Mouse (Mus musculus) kidney, postnatal 0 days (tissue): ENCODE data around the gene Mb. TPM values are rescaled to one million over a fixed set of nuclear protein-coding genes. Genes with fewer than 3 reads are reported as not detected.

ENCODE experiments used
- ATAC-seq: fragments of 200-750 bp; cut with Nextera tagmentation; replicated peaks from 2 replicates; pipeline ENCODE4 v1.8.0; 2017; ENCODE audit warnings: low read depth, moderate number of reproducible peaks, moderate TSS enrichment, moderate library complexity; ENCODE audit not compliant: low FRiP score
- DNase-seq: peaks from one replicate; pipeline ENCODE4 v3.0.0-alpha.2; 2016; ENCODE audit warnings: low spot score
- H3K27ac ChIP-seq: fragments of 300-500 bp; sonication (generic); 2 replicates; pipeline ENCODE4 v1.5.1; 2014; ENCODE audit warnings: mild to moderate bottlenecking
- H3K27me3 ChIP-seq: fragments of 300-500 bp; sonication (generic); 2 replicates; pipeline ENCODE4 v1.6.1; 2014; ENCODE audit warnings: low read length, mixed read lengths; ENCODE audit not compliant: insufficient read depth
- H3K36me3 ChIP-seq: fragments of 300-500 bp; sonication (generic); 2 replicates; pipeline ENCODE4 v1.6.1; 2014; ENCODE audit warnings: low read length, mixed read lengths; ENCODE audit not compliant: insufficient read depth
- H3K4me1 ChIP-seq: fragments of 300-500 bp; sonication (generic); replicated peaks from 2 replicates; pipeline ENCODE4 v1.6.1; 2014; ENCODE audit warnings: antibody characterized with exemption, low read length, mixed read lengths; ENCODE audit not compliant: insufficient read depth
- H3K4me2 ChIP-seq: fragments of 300-500 bp; sonication (generic); 2 replicates; pipeline ENCODE4 v1.6.1; 2014; ENCODE audit warnings: mild to moderate bottlenecking, low read length, moderate library complexity, mixed read lengths
- H3K4me3 ChIP-seq: fragments of 300-500 bp; sonication (generic); replicated peaks from 2 replicates; pipeline ENCODE4 v1.5.1; 2014; ENCODE audit warnings: low read depth, low read length
- H3K9ac ChIP-seq: fragments of 300-500 bp; sonication (generic); 2 replicates; pipeline ENCODE4 v1.6.1; 2014; ENCODE audit warnings: low read depth, low read length
- H3K9me3 ChIP-seq: fragments of 300-500 bp; sonication (generic); replicated peaks from 2 replicates; pipeline ENCODE4 v1.6.1; 2016; ENCODE audit warnings: low read length, inconsistent platforms, mixed read lengths
- CTCF ChIP-seq: IDR thresholded peaks from 2 replicates; pipeline ENCODE4 v1.5.1; 2016; ENCODE audit warnings: antibody characterized with exemption, low read depth, mild to moderate bottlenecking, moderate library complexity
- WGBS: fragments of 180-500 bp; shearing (Covaris S2); extraction: QIAGEN DNeasy Blood & Tissue Kit; methylation state at CpG from one replicate; pipeline ENCODE4 v1.1.7; 2014; 5-methylcytosine and 5-hydroxymethylcytosine counted together
- polyA plus RNA-seq: library from polyadenylated mRNA; unstranded; fragments of >200 nt; fragmentation: Nextera tagmentation; extraction: Ambion mirVana; gene quantifications from 2 replicates; pipeline ENCODE4 v1.2.1, GENCODE M21; 2015

Gene Mb
- polyA plus RNA-seq, 1 experiment from 2014 or later: 0.76 TPM

DNA sequence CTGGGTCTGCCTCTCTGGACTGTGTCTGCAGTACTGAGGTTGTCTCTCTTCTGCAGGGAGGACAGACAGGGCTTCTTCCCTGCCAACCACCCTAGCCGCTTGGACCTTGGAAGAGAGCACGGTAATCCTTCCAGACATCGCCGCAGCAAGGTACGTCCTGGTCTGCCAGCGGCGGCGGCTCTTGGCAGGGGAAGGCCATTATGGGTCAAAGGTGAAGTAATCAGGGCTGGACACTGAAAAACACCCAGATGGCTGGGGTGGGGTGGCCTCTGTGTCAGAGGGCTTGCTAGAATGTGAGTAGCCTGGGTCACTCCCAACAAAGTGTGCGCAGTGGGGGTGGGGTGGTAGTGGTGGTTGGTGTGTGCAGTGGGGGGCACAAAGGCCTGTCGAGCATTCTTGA, 4.9 kb downstream of the Mb start:
- DNase-seq (no peak), ATAC-seq (no peak)
- Histone ChIP-seq H3K27me3 (no peaks in the 10 kb centered on the region), H3K4me3 (no peak overlapping the region), H3K9me3 (no peaks in the 10 kb centered on the region), H3K9ac (no peak overlapping the region), H3K4me2 (no peak overlapping the region), H3K27ac (no peak overlapping the region), H3K4me1 (no peaks in the 10 kb centered on the region), H3K36me3 (no peaks in the 10 kb centered on the region)
- WGBS: 56% methylated on average over 10 of the region's 10 CpGs
- no peak for TF ChIP-seq CTCF

DNA sequence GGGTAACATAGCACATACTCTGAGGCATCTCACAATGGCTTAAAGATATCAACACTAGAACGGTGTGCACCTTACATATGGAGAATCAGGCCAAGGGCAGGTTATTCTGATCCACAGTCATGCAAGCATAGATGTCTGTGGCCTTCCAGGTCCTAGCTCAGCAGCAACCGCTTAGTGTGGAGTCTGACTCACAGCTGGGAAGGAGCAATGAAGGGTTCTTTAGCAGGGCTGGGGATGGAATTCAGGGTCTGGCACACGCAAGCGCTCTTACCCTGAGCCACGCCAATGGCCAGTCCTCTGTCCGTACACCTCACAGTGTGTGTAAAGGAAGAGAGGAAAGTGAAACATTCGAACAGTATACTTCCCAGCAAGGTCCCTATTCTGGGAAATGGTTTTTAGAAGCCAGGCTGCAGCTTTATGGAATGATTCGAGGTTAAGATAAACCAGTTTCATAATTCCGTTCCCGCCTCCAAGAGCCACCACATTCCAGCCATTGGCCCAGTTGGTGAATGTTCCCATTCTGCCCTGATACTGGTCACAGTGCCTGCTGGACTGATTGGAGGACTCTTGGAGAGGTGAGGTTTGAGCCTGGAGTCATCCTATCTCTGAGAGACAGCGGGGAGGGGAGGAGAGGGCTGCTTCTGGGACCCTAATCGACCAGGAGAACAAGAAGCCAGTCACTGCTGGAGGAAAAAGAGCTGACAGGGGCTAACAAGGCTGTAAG, 5.7 kb downstream of the Mb start, which contains the start of gene Apol6:
Gene Apol6, plus strand, starts transcription at position 133 of the 724 bp plus-strand sequence.
- no peak for ATAC-seq
- Histone ChIP-seq H3K27ac (no peak within 1 kb of the TSS), H3K9ac (no peak within 1 kb of the TSS), H3K36me3 (no peaks in the 10 kb centered on the region), H3K9me3 (no peaks in the 10 kb centered on the region), H3K27me3 (no peaks in the 10 kb centered on the region), H3K4me3 (no peak within 1 kb of the TSS), H3K4me1 (0 out of 2 replicates have a peak, but pooled peaks cover 3% of the 10 kb centered on the region), H3K4me2 (no peak within 1 kb of the TSS)
- TF ChIP-seq CTCF: no peak
- DNase-seq: no peak
- 81% methylated on average over 12 of the region's 12 CpGs for WGBS

DNA sequence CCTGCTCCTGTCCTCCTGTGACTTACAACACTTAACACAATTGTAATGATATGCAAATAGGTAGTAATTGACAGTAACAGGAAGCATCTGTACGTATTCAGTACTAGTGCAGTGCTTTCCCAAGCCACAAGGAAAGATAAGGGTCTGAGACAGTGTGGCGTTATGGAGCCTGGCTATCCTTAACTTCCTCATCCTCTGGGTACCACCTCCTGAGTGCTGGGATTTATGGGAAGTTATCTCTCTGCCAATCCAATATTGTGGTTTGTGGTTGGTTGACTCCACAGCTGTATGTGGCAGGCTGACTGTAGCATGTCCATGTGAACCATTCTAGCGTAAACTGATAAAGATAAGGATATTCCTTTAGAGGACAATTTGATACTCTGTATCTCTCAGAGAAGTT, 9.7 kb downstream of the Mb start:
- Histone ChIP-seq H3K36me3 (no peaks in the 10 kb centered on the region), H3K27me3 (no peaks in the 10 kb centered on the region), H3K4me2 (no peak overlapping the region), H3K9ac (no peak overlapping the region), H3K4me1 (peaks cover 22% of the 10 kb centered on the region), H3K9me3 (no peaks in the 10 kb centered on the region), H3K4me3 (no peak overlapping the region), H3K27ac (no peak overlapping the region)
- 69% methylated on average over 3 of the region's 3 CpGs for WGBS
- TF ChIP-seq CTCF: no peak
- DNase-seq (no peak), ATAC-seq (no peak)

DNA sequence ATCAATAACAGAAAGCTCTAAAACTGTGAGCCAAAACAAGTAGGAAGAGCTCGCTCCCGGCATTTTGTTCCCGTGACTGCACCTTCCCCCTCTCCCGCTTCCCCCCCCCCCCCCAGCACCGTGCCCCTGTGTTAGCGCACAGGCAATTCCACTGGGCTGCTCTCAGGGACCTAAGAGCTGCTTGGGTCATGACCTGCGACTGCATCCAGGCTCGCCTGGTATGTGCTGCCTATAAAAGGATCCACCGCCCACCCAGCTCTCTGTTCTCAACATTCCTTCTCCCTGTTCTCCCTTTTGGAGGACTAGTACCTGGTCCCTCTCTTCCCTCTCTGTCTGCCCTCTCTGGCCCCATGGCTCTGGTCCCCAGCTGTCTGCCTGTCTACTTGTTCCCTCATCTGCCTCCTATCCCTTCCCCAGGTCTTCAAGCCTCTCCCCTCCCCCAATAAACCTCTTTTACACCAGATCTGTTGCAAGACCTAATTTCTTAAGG, 11.2 kb downstream of the Mb start:
- Histone ChIP-seq H3K27me3 (no peaks in the 10 kb centered on the region), H3K4me1 (peaks cover 22% of the 10 kb centered on the region), H3K9me3 (no peaks in the 10 kb centered on the region), H3K27ac (no peak overlapping the region), H3K4me2 (no peak overlapping the region), H3K4me3 (no peak overlapping the region), H3K36me3 (no peaks in the 10 kb centered on the region), H3K9ac (no peak overlapping the region)
- DNase-seq (no peak), ATAC-seq (no peak)
- TF ChIP-seq CTCF: no peak
- WGBS: 70% methylated on average over 8 of the region's 9 CpGs

DNA sequence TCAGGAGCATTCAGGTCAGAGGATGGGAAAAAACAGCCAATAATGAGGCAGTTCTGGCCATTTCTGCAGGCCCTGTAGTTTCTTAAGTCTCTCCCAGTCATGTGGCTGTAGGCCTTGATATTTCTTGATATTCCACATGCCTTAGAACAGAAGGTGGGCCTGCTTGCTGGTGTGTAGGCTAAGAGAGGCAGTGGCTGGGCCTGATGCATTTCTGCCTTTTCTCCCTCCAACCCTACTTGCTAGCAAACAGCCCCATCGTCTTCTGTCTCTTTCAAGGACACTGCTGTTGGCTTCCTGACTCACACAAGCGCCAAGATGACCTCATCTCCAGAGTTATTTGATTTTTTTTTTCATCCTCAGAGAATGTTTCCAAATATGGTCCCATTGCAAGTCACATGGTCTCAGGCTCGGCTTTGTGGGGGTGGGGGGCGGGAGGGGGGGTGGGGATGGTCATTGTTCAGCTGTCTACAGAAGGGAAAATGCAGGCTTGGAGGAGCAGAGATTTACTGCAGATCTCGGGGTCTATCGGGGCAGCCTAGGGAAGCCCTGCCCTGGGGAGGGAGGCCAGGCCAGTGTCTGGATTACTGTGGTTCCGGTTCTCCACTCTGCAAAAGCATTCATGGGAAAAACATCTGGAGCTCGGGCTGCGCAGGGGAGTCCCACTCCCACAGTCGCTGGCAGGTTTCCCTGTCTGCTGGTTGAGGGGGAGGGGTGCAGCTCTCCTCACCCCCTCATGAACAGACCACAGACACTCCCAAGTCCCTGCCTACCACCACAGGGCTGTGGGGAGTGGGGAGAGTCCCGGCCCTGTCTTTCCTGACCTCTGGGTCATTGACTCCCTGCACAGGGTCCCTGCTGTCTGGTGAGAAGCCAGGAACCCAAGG, 12.9 kb downstream of the Mb start:
- Histone ChIP-seq H3K4me3 (no peak overlapping the region), H3K27me3 (no peaks in the 10 kb centered on the region), H3K27ac (peak overlapping the region; percentile 81), H3K9me3 (no peaks in the 10 kb centered on the region), H3K4me2 (no peak overlapping the region), H3K9ac (no peak overlapping the region), H3K36me3 (no peaks in the 10 kb centered on the region), H3K4me1 (peaks cover 22% of the 10 kb centered on the region)
- 7% methylated on average over 10 of the region's 11 CpGs for WGBS
- DNase-seq: peak; percentile 95
- TF ChIP-seq CTCF: no peak
- ATAC-seq: peak; percentile 77

DNA sequence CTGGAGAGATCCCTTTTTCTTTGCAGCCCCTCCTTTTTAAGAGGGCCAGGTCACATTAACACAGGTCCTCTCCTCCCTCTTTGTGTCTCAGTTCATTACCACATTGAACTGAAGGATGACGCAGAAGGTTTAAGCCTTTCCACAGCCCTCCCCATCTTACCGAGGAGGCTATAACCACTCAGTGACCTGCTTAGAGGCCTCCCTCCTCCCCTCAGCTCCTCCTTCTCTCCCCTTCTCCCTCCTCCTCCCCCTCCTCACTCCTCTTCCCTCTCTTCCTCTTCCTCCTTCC, 13.5 kb downstream of the Mb start:
- DNase-seq: no peak
- Histone ChIP-seq H3K36me3 (no peaks in the 10 kb centered on the region), H3K4me2 (no peak overlapping the region), H3K4me1 (peaks cover 22% of the 10 kb centered on the region), H3K27ac (peak overlapping the region; percentile 81), H3K9ac (0 out of 2 replicates have a peak overlapping the region, but pooled peaks have one; percentile 6), H3K27me3 (no peaks in the 10 kb centered on the region), H3K9me3 (no peaks in the 10 kb centered on the region), H3K4me3 (no peak overlapping the region)
- no peak for ATAC-seq
- TF ChIP-seq CTCF: no peak
- 4% methylated on average over 2 of the region's 2 CpGs for WGBS
